In genomic region chr6:71632829-71633662, GRCm38 (mm10) we compare ENCODE assay signal across 8 mouse cellular contexts. TPM values are rescaled to one million over a fixed set of nuclear protein-coding genes. Genes with fewer than 3 reads are reported as not detected.
DNase-seq lines count a peak whose midpoint lies in the region; ATAC-seq and TF ChIP-seq lines count a peak whose summit lies in the region.

Gene Kdm3a (minus strand): TSS chr6:71632990.

- TF ChIP-seq CTCF in gastrocnemius, adult 2 months (IDR thresholded peaks at IDR 0.05), result peak; percentile 66
- TF ChIP-seq CTCF in hindbrain, postnatal 0 days (IDR thresholded peaks at IDR 0.05; ENCODE audit: low read depth), result peak; percentile 80
- TF ChIP-seq CTCF in left cerebral cortex, adult 2 months (IDR thresholded peaks at IDR 0.05), result peak; percentile 71

- peak within 1 kb of the TSS; percentile 79 for H3K4me3 ChIP-seq in gastrocnemius, adult 2 months
- peak within 1 kb of the TSS; percentile 64 for H3K4me3 ChIP-seq in hindbrain, postnatal 0 days (ENCODE audit: low read length)
- peak within 1 kb of the TSS; percentile 89 for H3K4me3 ChIP-seq in left cerebral cortex, adult 2 months

- DNase-seq in ZHBTc4 (ENCODE audit: low read depth, low spot score), result peak; percentile 100
- DNase-seq in gastrocnemius, adult 2 months, result peak; percentile 98
- peak; percentile 100 for DNase-seq in hindbrain, postnatal 0 days (ENCODE audit: low spot score)
- peak; percentile 98 to 99 for DNase-seq in left cerebral cortex, adult 2 months (ENCODE audit: extremely low spot score in 1 of 2, low spot score in 2 of 2)
- DNase-seq in right cerebral cortex, adult 2 months (ENCODE audit: low spot score in 2 of 2), result peak; percentile 97 to 99
- DNase-seq in urinary bladder, postnatal 14 days (ENCODE audit: low spot score), result peak; percentile 98

- H3K27me3 ChIP-seq in hindbrain, postnatal 0 days (ENCODE audit: insufficient read depth, low read length), result no peaks in the 10 kb centered on the region

- no peaks in the 10 kb centered on the region; the same call in 1 of the 2 replicates for H3K36me3 ChIP-seq in hindbrain, postnatal 0 days (ENCODE audit: insufficient read depth, low read length)

- H3K4me1 ChIP-seq in hindbrain, postnatal 0 days (ENCODE audit: insufficient read depth, low read length), result peaks cover 13% of the 10 kb centered on the region

- peak; percentile 91 for ATAC-seq in common myeloid progenitor, adult 5-6 weeks (replicated peaks; ENCODE audit: low read depth, poor library complexity, severe bottlenecking)
- peak; percentile 97 for ATAC-seq in hindbrain, postnatal 0 days
- peak; percentile 87 for ATAC-seq in megakaryocyte, adult 5-6 weeks (ENCODE audit: poor library complexity, severe bottlenecking)

- intact Hi-C loops in gastrocnemius, adult 2 months (cut with DNase I), result loop anchor here (2.0 to 5.0 kb wide), 5 partner anchors 74 to 191 kb away; partner anchors contain the start of genes Chmp3, Reep1 and Rmnd5a
- intact Hi-C loops in left cerebral cortex, adult 2 months (cut with DNase I), result loop anchor here (2.0 to 10.0 kb wide), 5 partner anchors 74 to 358 kb away; partner anchors contain the start of genes Krcc1, Reep1 and Rmnd5a

- 1% methylated on average over 63 of the region's 63 CpGs for WGBS in hindbrain, postnatal 0 days

- H3K27ac ChIP-seq in gastrocnemius, adult 2 months, result peak within 1 kb of the TSS; percentile 96
- H3K27ac ChIP-seq in hindbrain, postnatal 0 days, result peak within 1 kb of the TSS; percentile 100
- H3K27ac ChIP-seq in left cerebral cortex, adult 2 months, result peak within 1 kb of the TSS; percentile 91

- no peaks in the 10 kb centered on the region for H3K9me3 ChIP-seq in hindbrain, postnatal 0 days (ENCODE audit: low read length)

- H3K4me2 ChIP-seq in hindbrain, postnatal 0 days (ENCODE audit: low read depth, low read length), result peak within 1 kb of the TSS; percentile 81

- H3K9ac ChIP-seq in hindbrain, postnatal 0 days (replicated peaks; ENCODE audit: low read length), result peak within 1 kb of the TSS; percentile 75

RNA-seq across cellular contexts. Expression of gene Kdm3a, which starts in this region (rescaled TPM):
- 47.0 and 58.3 TPM in 2 replicates for total RNA-seq in common myeloid progenitor, adult 5-6 weeks (2017)
- 10 to 100 TPM; 11.8 to 12.1 TPM for total RNA-seq in gastrocnemius, adult 2 months (2021)
- 24.9 and 26.3 TPM in 2 replicates for total RNA-seq in hindbrain, postnatal 0 days (2014; rRNA removed)
- polyA plus RNA-seq in hindbrain, postnatal 0 days (2015; fragmentation: Nextera tagmentation; extraction: Ambion mirVana), result 17.9 and 21.8 TPM in 2 replicates
- total RNA-seq in left cerebral cortex, adult 2 months (2021), result 10 to 100 TPM; 48.9 to 53.7 TPM
- 43.3 and 51.1 TPM in 2 replicates for total RNA-seq in megakaryocyte, adult 5-6 weeks (2015)
- total RNA-seq in megakaryocyte, adult 5-6 weeks (2017), result 36.6 and 47.5 TPM in 2 replicates

Comparison
In these comparisons a context has a peak if more than half of its experiments do, and no peak if none do; other contexts are left out.
1. Peak in every context shown above with its lines: DNase-seq, ATAC-seq, H3K4me3 ChIP-seq and H3K27ac ChIP-seq.